ENCODE assay signal across 8 mouse cellular contexts in the genomic region with DNA sequence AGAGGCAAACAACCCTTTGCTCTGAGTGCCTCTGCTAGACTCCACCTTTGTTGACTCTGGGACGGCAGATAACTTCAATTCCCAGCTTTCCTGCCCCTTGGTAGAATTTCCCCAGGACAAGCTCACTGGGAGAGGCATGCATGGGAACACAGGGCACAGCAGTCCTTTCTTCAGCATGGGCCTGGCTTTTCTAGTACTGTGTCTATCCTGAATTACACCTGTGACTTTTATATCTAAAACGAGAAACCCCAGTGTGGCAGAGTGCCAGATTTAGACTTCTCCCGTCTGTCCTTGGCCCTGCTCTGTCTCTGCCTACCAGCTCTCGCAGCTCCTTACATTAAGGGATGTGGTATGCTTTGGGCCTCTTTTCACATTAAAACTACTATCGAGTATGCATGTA. TPM values are rescaled to one million over a fixed set of nuclear protein-coding genes. Genes with fewer than 3 reads are reported as not detected.
DNase-seq lines count a peak whose midpoint lies in the region; ATAC-seq lines count a peak whose summit lies in the region.

No protein-coding gene starts in this region.

- H3K4me1 ChIP-seq in megakaryocyte, embryonic 14.5 days = peaks cover 75% of the 10 kb centered on the region
- peaks cover 52% of the 10 kb centered on the region for H3K4me1 ChIP-seq in hindbrain, embryonic 12.5 days
- peaks cover 50% of the 10 kb centered on the region for H3K4me1 ChIP-seq in lung, embryonic 16.5 days (replicated peaks; ENCODE audit: control insufficient read depth, insufficient read depth, low read length)
- peaks cover 43% of the 10 kb centered on the region for H3K4me1 ChIP-seq in stomach, embryonic 16.5 days (ENCODE audit: control insufficient read depth, insufficient read depth, low read length)

- peak; percentile 54 for DNase-seq in adrenal gland, adult 2 months
- DNase-seq in adrenal gland, adult 8-10 months = no peak

- no peaks in the 10 kb centered on the region for H3K27me3 ChIP-seq in megakaryocyte, embryonic 14.5 days (replicated peaks)
- no peaks in the 10 kb centered on the region for H3K27me3 ChIP-seq in hindbrain, embryonic 12.5 days
- no peaks in the 10 kb centered on the region for H3K27me3 ChIP-seq in lung, embryonic 16.5 days (ENCODE audit: control insufficient read depth, insufficient read depth, low read depth, low read length)
- H3K27me3 ChIP-seq in stomach, embryonic 16.5 days (ENCODE audit: control insufficient read depth, insufficient read depth, low read length) = no peaks in the 10 kb centered on the region

- WGBS in hindbrain, embryonic 12.5 days = 70% methylated on average over 5 of the region's 5 CpGs
- WGBS in lung, embryonic 16.5 days = 24% methylated on average over 5 of the region's 5 CpGs
- WGBS in stomach, embryonic 16.5 days = 32% methylated on average over 5 of the region's 5 CpGs

- peak overlapping the region; percentile 41; the same call in 1 of the 2 replicates for H3K27ac ChIP-seq in hindbrain, embryonic 12.5 days
- peak overlapping the region; percentile 99 for H3K27ac ChIP-seq in lung, embryonic 16.5 days (ENCODE audit: low read length)
- peak overlapping the region; percentile 91 for H3K27ac ChIP-seq in stomach, embryonic 16.5 days (ENCODE audit: low read length)

- ATAC-seq in megakaryocyte, adult 5-6 weeks (ENCODE audit: poor library complexity, severe bottlenecking) = no peak
- no peak for ATAC-seq in hindbrain, embryonic 12.5 days (ENCODE audit: low FRiP score)
- no peak for ATAC-seq in lung, embryonic 16.5 days (ENCODE audit: low read depth)
- ATAC-seq in stomach, embryonic 16.5 days (ENCODE audit: insufficient read depth, low FRiP score) = no peak
- ATAC-seq in erythroid progenitor cell, adult 5-6 weeks (replicated peaks; ENCODE audit: low FRiP score, poor library complexity, severe bottlenecking) = no peak

- H3K4me2 ChIP-seq in hindbrain, embryonic 12.5 days (replicated peaks) = peak overlapping the region; percentile 29; the same call in 1 of the 2 replicates
- peak overlapping the region; percentile 68 for H3K4me2 ChIP-seq in lung, embryonic 16.5 days (ENCODE audit: low read depth, low read length)
- H3K4me2 ChIP-seq in stomach, embryonic 16.5 days (ENCODE audit: low read depth, low read length) = peak overlapping the region; percentile 83

- 0 out of 2 replicates have a peak overlapping the region, but pooled peaks have one; percentile 3 for H3K9ac ChIP-seq in hindbrain, embryonic 12.5 days
- H3K9ac ChIP-seq in lung, embryonic 16.5 days (ENCODE audit: low read length) = peak overlapping the region; percentile 19
- H3K9ac ChIP-seq in stomach, embryonic 16.5 days (ENCODE audit: low read length) = peak overlapping the region; percentile 47

- H3K4me3 ChIP-seq in megakaryocyte, embryonic 14.5 days (replicated peaks) = peak overlapping the region; percentile 87
- no peak overlapping the region for H3K4me3 ChIP-seq in hindbrain, embryonic 12.5 days
- H3K4me3 ChIP-seq in lung, embryonic 16.5 days (ENCODE audit: low read length) = peak overlapping the region; percentile 23
- peak overlapping the region; percentile 91 for H3K4me3 ChIP-seq in stomach, embryonic 16.5 days (replicated peaks; ENCODE audit: low read length)

- H3K36me3 ChIP-seq in megakaryocyte, embryonic 14.5 days (replicated peaks; ENCODE audit: low read length) = peaks cover 49% of the 10 kb centered on the region
- peaks cover 16% of the 10 kb centered on the region for H3K36me3 ChIP-seq in hindbrain, embryonic 12.5 days
- H3K36me3 ChIP-seq in lung, embryonic 16.5 days (ENCODE audit: control insufficient read depth, insufficient read depth, low read length) = peaks cover 9% of the 10 kb centered on the region
- peaks cover 3% of the 10 kb centered on the region; the same call in 1 of the 2 replicates for H3K36me3 ChIP-seq in stomach, embryonic 16.5 days (ENCODE audit: control insufficient read depth, insufficient read depth, low read length)

- no peaks in the 10 kb centered on the region for H3K9me3 ChIP-seq in megakaryocyte, embryonic 14.5 days
- no peaks in the 10 kb centered on the region for H3K9me3 ChIP-seq in hindbrain, embryonic 12.5 days (replicated peaks)
- H3K9me3 ChIP-seq in lung, embryonic 16.5 days (ENCODE audit: control insufficient read depth, low read length) = no peaks in the 10 kb centered on the region
- H3K9me3 ChIP-seq in stomach, embryonic 16.5 days (replicated peaks; ENCODE audit: control insufficient read depth, low read length) = no peaks in the 10 kb centered on the region

RNA-seq across cellular contexts. Expression of gene Tpm3, which starts 10.6 kb away (rescaled TPM):
- 100 to 1,000 TPM; 198 to 209 TPM for total RNA-seq in adrenal gland, adult 2 months (2021)
- 44.8 and 86.7 TPM in 2 replicates for polyA plus RNA-seq in adrenal gland, adult 2 months (2012; rRNA removed)
- 100 to 1,000 TPM; 162 to 262 (median 231) TPM for total RNA-seq in adrenal gland, adult 8-10 months (2022)
- 28.7 and 263 TPM in 2 replicates for polyA plus RNA-seq in megakaryocyte, embryonic 14.5 days (2012; ENCODE audit: insufficient read depth, low replicate concordance)
- 637 and 647 TPM in 2 replicates for total RNA-seq in megakaryocyte, adult 5-6 weeks (2015)
- 1,137 and 1,174 TPM in 2 replicates for total RNA-seq in megakaryocyte, adult 5-6 weeks (2017)
- polyA plus RNA-seq in hindbrain, embryonic 12.5 days (2016; fragmentation: Nextera tagmentation; extraction: Ambion mirVana) = 510 and 525 TPM in 2 replicates
- polyA plus RNA-seq in lung, embryonic 16.5 days (2015; fragmentation: Nextera tagmentation; extraction: Ambion mirVana) = 656 and 695 TPM in 2 replicates
- polyA plus RNA-seq in stomach, embryonic 16.5 days (2015; fragmentation: Nextera tagmentation; extraction: Ambion mirVana) = 525 and 570 TPM in 2 replicates
- total RNA-seq in erythroid progenitor cell, adult 5-6 weeks (2015; ENCODE audit: low replicate concordance) = 134 and 153 TPM in 2 replicates
- total RNA-seq in erythroid progenitor cell, adult 5-6 weeks (2017; ENCODE audit: low replicate concordance) = 196 and 241 TPM in 2 replicates

RNA-seq across cellular contexts. Expression of gene Nup210l, which starts 20.9 kb away (rescaled TPM):
- under 1 TPM; 0.63 to 0.66 TPM for total RNA-seq in adrenal gland, adult 2 months (2021)
- polyA plus RNA-seq in adrenal gland, adult 2 months (2012; rRNA removed) = 0.26 TPM in 2 replicates
- 1 to 10 TPM in 1 of 4 experiments, under 1 TPM in 3; 0.35 to 1.1 (median 0.54) TPM for total RNA-seq in adrenal gland, adult 8-10 months (2022)
- polyA plus RNA-seq in megakaryocyte, embryonic 14.5 days (2012; ENCODE audit: insufficient read depth, low replicate concordance) = not detected in 2 replicates
- 0.93 and 1.3 TPM in 2 replicates for total RNA-seq in megakaryocyte, adult 5-6 weeks (2015)
- 0.55 and 0.89 TPM in 2 replicates for total RNA-seq in megakaryocyte, adult 5-6 weeks (2017)
- polyA plus RNA-seq in hindbrain, embryonic 12.5 days (2016; fragmentation: Nextera tagmentation; extraction: Ambion mirVana) = 0.51 and 0.75 TPM in 2 replicates
- 0.41 and 0.44 TPM in 2 replicates for polyA plus RNA-seq in lung, embryonic 16.5 days (2015; fragmentation: Nextera tagmentation; extraction: Ambion mirVana)
- polyA plus RNA-seq in stomach, embryonic 16.5 days (2015; fragmentation: Nextera tagmentation; extraction: Ambion mirVana) = 0.28 and 0.34 TPM in 2 replicates
- total RNA-seq in erythroid progenitor cell, adult 5-6 weeks (2015; ENCODE audit: low replicate concordance) = not detected in 2 replicates
- total RNA-seq in erythroid progenitor cell, adult 5-6 weeks (2017; ENCODE audit: low replicate concordance) = not detected in 2 replicates

RNA-seq across cellular contexts. Expression of gene Ubap2l, which starts 30.6 kb away (rescaled TPM):
- 100 to 1,000 TPM; 148 to 181 TPM for total RNA-seq in adrenal gland, adult 2 months (2021)
- polyA plus RNA-seq in adrenal gland, adult 2 months (2012; rRNA removed) = 96.4 and 103 TPM in 2 replicates
- 100 to 1,000 TPM; 135 to 210 (median 161) TPM for total RNA-seq in adrenal gland, adult 8-10 months (2022)
- 119 and 130 TPM in 2 replicates for polyA plus RNA-seq in megakaryocyte, embryonic 14.5 days (2012; ENCODE audit: insufficient read depth, low replicate concordance)
- total RNA-seq in megakaryocyte, adult 5-6 weeks (2015) = 134 and 144 TPM in 2 replicates
- total RNA-seq in megakaryocyte, adult 5-6 weeks (2017) = 99.6 and 101 TPM in 2 replicates
- polyA plus RNA-seq in hindbrain, embryonic 12.5 days (2016; fragmentation: Nextera tagmentation; extraction: Ambion mirVana) = 201 and 227 TPM in 2 replicates
- polyA plus RNA-seq in lung, embryonic 16.5 days (2015; fragmentation: Nextera tagmentation; extraction: Ambion mirVana) = 166 and 167 TPM in 2 replicates
- polyA plus RNA-seq in stomach, embryonic 16.5 days (2015; fragmentation: Nextera tagmentation; extraction: Ambion mirVana) = 141 and 142 TPM in 2 replicates
- 157 and 197 TPM in 2 replicates for total RNA-seq in erythroid progenitor cell, adult 5-6 weeks (2015; ENCODE audit: low replicate concordance)
- total RNA-seq in erythroid progenitor cell, adult 5-6 weeks (2017; ENCODE audit: low replicate concordance) = 107 and 126 TPM in 2 replicates

RNA-seq across cellular contexts. Expression of gene 4933434E20Rik, which starts 31.6 kb away (rescaled TPM):
- total RNA-seq in adrenal gland, adult 2 months (2021) = 100 to 1,000 TPM in 1 of 2 experiments, 10 to 100 TPM in 1; 80.8 to 100 TPM
- polyA plus RNA-seq in adrenal gland, adult 2 months (2012; rRNA removed) = 13.8 and 14.8 TPM in 2 replicates
- 100 to 1,000 TPM in 3 of 4 experiments, 10 to 100 TPM in 1; 88.7 to 119 (median 108) TPM for total RNA-seq in adrenal gland, adult 8-10 months (2022)
- 1.2 and 10.8 TPM in 2 replicates for polyA plus RNA-seq in megakaryocyte, embryonic 14.5 days (2012; ENCODE audit: insufficient read depth, low replicate concordance)
- total RNA-seq in megakaryocyte, adult 5-6 weeks (2015) = 46.7 and 50.9 TPM in 2 replicates
- total RNA-seq in megakaryocyte, adult 5-6 weeks (2017) = 39.0 and 55.0 TPM in 2 replicates
- 187 and 198 TPM in 2 replicates for polyA plus RNA-seq in hindbrain, embryonic 12.5 days (2016; fragmentation: Nextera tagmentation; extraction: Ambion mirVana)
- polyA plus RNA-seq in lung, embryonic 16.5 days (2015; fragmentation: Nextera tagmentation; extraction: Ambion mirVana) = 148 and 168 TPM in 2 replicates
- polyA plus RNA-seq in stomach, embryonic 16.5 days (2015; fragmentation: Nextera tagmentation; extraction: Ambion mirVana) = 157 and 158 TPM in 2 replicates
- 26.3 and 51.6 TPM in 2 replicates for total RNA-seq in erythroid progenitor cell, adult 5-6 weeks (2015; ENCODE audit: low replicate concordance)
- total RNA-seq in erythroid progenitor cell, adult 5-6 weeks (2017; ENCODE audit: low replicate concordance) = 28.5 and 29.4 TPM in 2 replicates

Comparison
In these comparisons a context has a peak if more than half of its experiments do, and no peak if none do; other contexts are left out.
1. H3K27ac ChIP-seq: peak in every context shown above with its lines; median percentile 99 in lung, embryonic 16.5 days; 91 in stomach, embryonic 16.5 days; 41 in hindbrain, embryonic 12.5 days.
2. H3K4me2 ChIP-seq: peak in every context shown above with its lines; median percentile 83 in stomach, embryonic 16.5 days; 68 in lung, embryonic 16.5 days; 29 in hindbrain, embryonic 12.5 days.